Mouse (Mus musculus): ENCODE results near the gene Gulp1. TPM values are rescaled to one million over a fixed set of nuclear protein-coding genes. Genes with fewer than 3 reads are reported as not detected.

Gene Gulp1
- total and polyA plus RNA-seq, 3 experiments = 2.3 to 6.2 (median 5.2) TPM

DNA sequence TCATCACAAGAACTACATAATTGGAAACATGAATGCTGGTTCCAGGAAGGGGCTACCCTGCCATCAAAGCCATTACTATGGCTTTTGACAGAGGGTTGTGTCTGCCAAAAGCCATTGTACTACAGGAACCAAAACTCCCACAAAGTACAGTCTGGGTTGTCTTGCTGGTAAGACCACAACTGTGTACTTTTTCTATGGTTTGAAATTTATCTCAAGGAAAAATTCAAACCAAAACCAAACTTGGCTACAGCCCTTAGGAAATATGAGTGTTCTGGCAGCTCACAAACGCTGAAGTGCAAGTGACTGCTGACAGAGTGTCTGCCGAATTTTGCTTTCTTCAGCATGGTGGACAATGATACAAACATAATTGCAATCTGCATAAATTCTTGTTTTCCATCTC is 259.0 kb downstream of the Gulp1 start:
- no peaks in the 10 kb centered on the region for H3K27me3 ChIP-seq (ENCODE audit: control insufficient read depth, insufficient read depth, low read length)
- 58% methylated on average over 2 of the region's 2 CpGs for WGBS
- H3K4me1 ChIP-seq (ENCODE audit: control insufficient read depth, insufficient read depth, low read length) = no peaks in the 10 kb centered on the region
- no peak overlapping the region for H3K9ac ChIP-seq (ENCODE audit: low read depth, low read length)
- no peak overlapping the region for H3K27ac ChIP-seq
- TF ChIP-seq CTCF (IDR thresholded peaks at IDR 0.05) (no peak), POLR2A (IDR thresholded peaks at IDR 0.05; ENCODE audit: insufficient read depth, low read depth, low read length) (no peak), EP300 (IDR thresholded peaks at IDR 0.05; ENCODE audit: insufficient read depth, low read depth, low read length) (no peak)
- H3K36me3 ChIP-seq (ENCODE audit: control insufficient read depth, insufficient read depth, low read length) = no peaks in the 10 kb centered on the region
- no peak overlapping the region for H3K4me3 ChIP-seq
- intact Hi-C loops (cut with DNase I) = no loop called here
- no peaks in the 10 kb centered on the region for H3K79me2 ChIP-seq (replicated peaks; ENCODE audit: control insufficient read depth, insufficient read depth, low read length)
- DNase-seq = no peak

DNA sequence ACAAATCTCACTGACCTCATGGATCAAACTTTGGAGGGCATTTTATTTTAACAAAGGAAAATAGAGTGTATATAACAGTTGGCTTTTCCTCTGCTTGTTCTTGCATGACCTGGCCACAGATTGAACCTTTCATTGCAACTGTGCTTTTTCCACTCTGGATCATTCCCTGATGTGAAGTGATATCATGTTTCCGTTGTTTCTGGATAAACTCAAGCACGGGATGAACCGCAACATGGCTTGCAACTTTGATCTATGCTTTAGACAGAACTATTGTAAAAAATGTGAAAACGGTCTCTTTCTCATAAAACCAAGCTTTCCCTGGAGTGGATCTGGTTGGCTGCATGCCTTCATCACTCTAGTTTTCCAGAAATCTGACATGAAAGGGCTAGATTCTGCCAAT is 282.6 kb downstream of the Gulp1 start:
- Histone ChIP-seq H3K79me2 (replicated peaks; ENCODE audit: control insufficient read depth, insufficient read depth, low read length) (no peaks in the 10 kb centered on the region), H3K9ac (ENCODE audit: low read depth, low read length) (no peak overlapping the region), H3K4me3 (no peak overlapping the region), H3K4me1 (ENCODE audit: control insufficient read depth, insufficient read depth, low read length) (no peaks in the 10 kb centered on the region), H3K36me3 (ENCODE audit: control insufficient read depth, insufficient read depth, low read length) (no peaks in the 10 kb centered on the region), H3K27me3 (ENCODE audit: control insufficient read depth, insufficient read depth, low read length) (no peaks in the 10 kb centered on the region), H3K27ac (no peak overlapping the region)
- 46% methylated on average over 4 of the region's 4 CpGs for WGBS
- intact Hi-C loops (cut with DNase I) = no loop called here
- TF ChIP-seq CTCF (IDR thresholded peaks at IDR 0.05) (no peak), POLR2A (IDR thresholded peaks at IDR 0.05; ENCODE audit: insufficient read depth, low read depth, low read length) (no peak), EP300 (IDR thresholded peaks at IDR 0.05; ENCODE audit: insufficient read depth, low read depth, low read length) (no peak)
- DNase-seq = no peak
